Mouse (Mus musculus): ENCODE measurements around the gene Iffo2. TPM values are rescaled to one million over a fixed set of nuclear protein-coding genes. Genes with fewer than 3 reads are reported as not detected.

The Iffo2 gene
- polyA plus RNA-seq, 1 experiment from 2014 or later, result 4.2 TPM

Small RNA genes lying within 50 kb of the gene (microRNA-seq; reads per million reads assigned to microRNA genes)
- gene Gm25571, result not detected
- not detected for gene Mir7020

Other genes with a start within 250 kb of the Iffo2 start
- 17.5 and 17.7 TPM in 2 replicates for gene Pqlc2, start 219.8 kb upstream of the Iffo2 start, polyA plus RNA-seq (2016; fragmentation: Nextera tagmentation; extraction: Ambion mirVana)
- gene Akr7a5, start 219.8 kb upstream of the Iffo2 start, polyA plus RNA-seq (2016; fragmentation: Nextera tagmentation; extraction: Ambion mirVana), result 141 and 158 TPM in 2 replicates
- 180 and 187 TPM in 2 replicates for gene Mrto4, start 178.0 kb upstream of the Iffo2 start, polyA plus RNA-seq (2016; fragmentation: Nextera tagmentation; extraction: Ambion mirVana)
- gene Emc1, start 178.0 kb upstream of the Iffo2 start, polyA plus RNA-seq (2016; fragmentation: Nextera tagmentation; extraction: Ambion mirVana), result 30.3 and 33.1 TPM in 2 replicates
- gene Ubr4, start 177.9 kb upstream of the Iffo2 start, polyA plus RNA-seq (2016; fragmentation: Nextera tagmentation; extraction: Ambion mirVana), result 60.5 and 64.9 TPM in 2 replicates
- gene Gm21969, start 72.6 kb downstream of the Iffo2 start, polyA plus RNA-seq (2016; fragmentation: Nextera tagmentation; extraction: Ambion mirVana), result not detected in 2 replicates
- gene Aldh4a1, start 92.3 kb downstream of the Iffo2 start, polyA plus RNA-seq (2016; fragmentation: Nextera tagmentation; extraction: Ambion mirVana), result 24.4 and 25.1 TPM in 2 replicates
- gene Tas1r2, start 123.0 kb downstream of the Iffo2 start, polyA plus RNA-seq (2016; fragmentation: Nextera tagmentation; extraction: Ambion mirVana), result not detected in 2 replicates

All from embryonic facial prominence, embryonic 10.5 days (tissue).